Mouse (Mus musculus) intestine, embryonic 14.5 days (tissue): Measurements from ENCODE around the gene Unc93a2. TPM values are rescaled to one million over a fixed set of nuclear protein-coding genes. Genes with fewer than 3 reads are reported as not detected.
"Not testable (repeated sequence)": the region's sequence is repeated elsewhere in the genome, so short reads cannot be mapped to it uniquely, and the experiment has no call there.

Experiments used
- ATAC-seq: fragments of 200-750 bp; cut with Nextera tagmentation; replicated peaks from 2 replicates; pipeline ENCODE4 v1.8.0; 2017; ENCODE audit warnings: low read depth, moderate number of reproducible peaks, moderate TSS enrichment, moderate library complexity; ENCODE audit not compliant: low FRiP score, low TSS enrichment
- DNase-seq: peaks from one replicate; pipeline ENCODE4 v3.0.0-alpha.2; 2018; ENCODE audit warnings: low spot score
- H3K27ac ChIP-seq: fragments of 300-500 bp; sonication (generic); 2 replicates; pipeline ENCODE4 v1.5.1; 2014; ENCODE audit warnings: low read depth, mild to moderate bottlenecking, control low read depth
- H3K27me3 ChIP-seq: fragments of 300-500 bp; sonication (generic); replicated peaks from 2 replicates; pipeline ENCODE4 v1.6.1; 2014; ENCODE audit warnings: low read length, control low read depth; ENCODE audit not compliant: control insufficient read depth, insufficient read depth
- H3K36me3 ChIP-seq: fragments of 300-500 bp; sonication (generic); 2 replicates; pipeline ENCODE4 v1.6.1; 2014; ENCODE audit warnings: low read length, control low read depth; ENCODE audit not compliant: control insufficient read depth, insufficient read depth
- H3K4me1 ChIP-seq: fragments of 300-500 bp; sonication (generic); replicated peaks from 2 replicates; pipeline ENCODE4 v1.6.1; 2014; ENCODE audit warnings: low read length, control low read depth, mixed read lengths; ENCODE audit not compliant: control insufficient read depth, insufficient read depth
- H3K4me2 ChIP-seq: fragments of 300-500 bp; sonication (generic); 2 replicates; pipeline ENCODE4 v1.6.1; 2014; ENCODE audit warnings: low read length
- H3K4me3 ChIP-seq: fragments of 300-500 bp; sonication (generic); 2 replicates; pipeline ENCODE4 v1.5.1; 2014; ENCODE audit warnings: low read depth, low read length, control low read depth, mixed read lengths
- H3K9ac ChIP-seq: fragments of 300-500 bp; sonication (generic); 2 replicates; pipeline ENCODE4 v1.6.1; 2014; ENCODE audit warnings: mild to moderate bottlenecking, low read length
- H3K9me3 ChIP-seq: fragments of 300-500 bp; sonication (generic); 2 replicates; pipeline ENCODE4 v1.6.1; 2016; ENCODE audit warnings: low read length, control low read depth; ENCODE audit not compliant: control insufficient read depth
- WGBS: fragments of 180-500 bp; shearing (Covaris S2); extraction: QIAGEN DNeasy Blood & Tissue Kit; methylation state at CpG from one replicate; pipeline ENCODE4 v1.1.7; 2014; 5-methylcytosine and 5-hydroxymethylcytosine counted together
- polyA plus RNA-seq: library from polyadenylated mRNA; unstranded; fragments of >200 nt; fragmentation: Nextera tagmentation; extraction: Ambion mirVana; gene quantifications from 2 replicates; pipeline ENCODE4 v1.2.1, GENCODE M21; 2014

Gene Unc93a2
- polyA plus RNA-seq, 1 experiment from 2014 or later, result not detected

DNA sequence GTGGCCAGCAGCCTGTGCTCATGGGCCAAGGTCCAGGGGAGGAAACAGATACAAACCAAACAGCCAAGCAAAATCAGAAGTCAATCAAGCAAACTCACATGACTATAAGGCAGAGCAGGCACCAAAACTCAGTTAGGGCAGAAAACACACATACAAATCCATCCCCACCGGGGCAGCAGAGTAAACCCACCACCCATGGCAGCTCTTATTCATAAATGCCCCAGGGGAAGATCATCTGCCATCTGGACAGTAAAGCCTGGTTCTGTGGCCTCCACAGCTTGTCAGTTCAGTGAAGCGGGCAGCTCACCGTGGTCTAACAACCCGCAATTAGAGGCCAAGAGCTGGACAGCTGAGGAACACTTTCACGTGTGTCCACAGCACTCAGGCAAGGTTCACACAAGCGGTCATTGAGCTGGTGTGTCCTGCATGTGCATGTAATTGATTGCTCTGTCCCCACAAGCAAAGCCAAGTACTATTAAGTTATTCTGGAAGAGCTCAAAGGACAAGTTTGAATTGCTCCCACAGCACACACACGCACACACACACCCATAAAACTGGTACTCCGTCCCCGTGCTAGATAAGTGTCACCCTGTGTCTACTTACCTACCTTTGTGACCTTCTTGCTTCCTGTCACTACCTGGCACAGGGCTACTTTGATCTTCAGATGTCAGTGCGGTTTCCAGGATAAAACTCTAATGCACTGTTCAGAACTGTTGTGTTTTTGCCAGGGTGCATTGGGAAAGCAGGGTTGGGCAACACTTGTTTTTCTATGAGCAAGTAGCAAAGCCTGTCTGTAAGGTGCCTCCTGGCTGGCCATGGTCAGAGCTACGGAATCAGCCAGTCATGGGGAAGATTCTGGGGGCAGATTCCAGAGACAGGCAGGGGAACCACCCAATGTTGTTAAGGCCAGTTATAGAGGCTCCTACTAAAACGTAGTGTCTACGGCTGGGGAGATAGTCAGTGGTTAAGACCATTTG lies 1.8 kb downstream of the Unc93a2 start:
- not testable (repeated sequence) for H3K4me3 ChIP-seq, H3K27ac ChIP-seq, DNase-seq, H3K4me2 ChIP-seq, ATAC-seq, H3K9ac ChIP-seq, H3K9me3 ChIP-seq, H3K36me3 ChIP-seq, H3K27me3 ChIP-seq, H3K4me1 ChIP-seq
- WGBS, result 63% methylated on average over 6 of the region's 13 CpGs

DNA sequence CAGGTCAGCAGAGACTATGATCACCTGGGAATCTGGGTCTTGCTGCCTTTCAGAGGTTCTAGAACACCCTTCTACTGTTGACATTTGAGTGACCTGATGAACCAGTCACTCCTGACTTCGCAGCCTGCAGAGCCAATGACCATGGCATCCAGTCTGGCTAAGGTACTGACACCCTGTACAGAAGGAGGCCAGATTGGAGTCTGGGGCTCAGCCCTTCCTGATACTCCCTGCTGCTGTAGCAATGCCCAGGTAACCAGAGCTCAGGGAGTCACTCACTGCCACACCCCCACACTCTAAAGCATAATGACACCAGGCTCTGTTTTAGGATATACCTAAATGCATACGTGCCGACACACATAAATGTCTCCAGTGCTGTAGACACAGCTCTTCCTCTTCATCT lies 2.6 kb downstream of the Unc93a2 start:
- H3K4me3 ChIP-seq, H3K4me1 ChIP-seq, ATAC-seq, H3K27me3 ChIP-seq, H3K36me3 ChIP-seq, H3K9me3 ChIP-seq, H3K9ac ChIP-seq, H3K4me2 ChIP-seq, DNase-seq, H3K27ac ChIP-seq: not testable (repeated sequence)
- WGBS, result 91% methylated on average over 1 of the region's 3 CpGs

DNA sequence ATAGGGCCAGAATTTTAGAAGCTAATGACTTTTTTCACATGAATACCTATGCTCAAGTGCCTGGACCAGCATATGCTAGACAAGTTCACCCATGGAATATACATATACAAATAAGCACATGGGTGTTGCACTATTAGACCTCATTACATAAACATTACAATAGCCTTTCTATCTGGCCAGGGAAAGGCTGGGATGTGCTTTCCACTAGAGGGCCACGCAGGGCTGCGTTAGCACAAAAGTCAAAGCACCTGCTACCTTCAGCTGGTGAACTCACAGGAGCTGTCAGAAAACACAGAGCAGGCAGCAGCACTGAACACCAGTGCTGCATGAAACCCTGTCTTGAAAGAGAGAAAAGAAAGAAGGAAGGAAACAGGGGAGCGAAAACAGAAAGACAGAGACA lies 7.4 kb downstream of the Unc93a2 start:
- H3K4me1 ChIP-seq, H3K9me3 ChIP-seq, H3K27me3 ChIP-seq, H3K4me3 ChIP-seq, H3K36me3 ChIP-seq, DNase-seq, ATAC-seq, H3K27ac ChIP-seq, H3K4me2 ChIP-seq, H3K9ac ChIP-seq: not testable (repeated sequence)
- 54% methylated on average over 2 of the region's 3 CpGs for WGBS

DNA sequence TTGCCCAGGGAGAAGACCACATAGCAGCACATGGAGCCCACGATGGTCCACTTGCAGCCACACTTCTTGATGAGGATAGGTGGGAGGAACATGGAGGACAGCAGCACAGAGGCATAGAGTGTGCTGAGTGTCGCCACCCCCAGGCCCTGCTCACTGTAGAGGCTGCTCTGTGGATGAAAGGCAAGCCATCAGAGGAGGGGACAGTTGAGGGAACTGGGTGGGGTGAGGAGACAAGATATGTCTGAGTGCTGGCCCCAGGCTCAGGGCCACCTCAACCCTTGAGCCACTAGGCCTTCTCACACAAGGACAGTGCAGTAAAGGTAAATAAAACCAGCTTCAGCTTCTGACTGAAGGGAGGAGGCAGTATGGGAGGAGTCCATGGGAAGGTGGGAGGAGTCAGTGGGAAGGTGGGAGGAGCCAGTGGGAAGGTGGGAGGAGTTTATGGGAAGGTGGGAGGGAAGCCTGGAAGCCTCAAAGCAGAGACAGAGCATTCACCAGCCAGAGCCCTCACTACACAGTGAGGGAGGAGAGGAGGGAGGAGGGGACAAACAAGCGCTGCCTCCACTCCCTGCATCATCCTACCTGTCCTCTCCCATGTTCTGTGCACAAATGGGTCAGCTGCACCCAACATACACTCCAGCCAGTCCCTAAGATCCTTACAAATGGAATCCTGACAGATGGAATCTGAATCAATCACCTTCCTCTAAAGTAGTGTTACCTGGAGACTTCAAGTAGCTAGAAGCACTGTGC lies 8.1 kb downstream of the Unc93a2 start:
- ATAC-seq, DNase-seq: not testable (repeated sequence)
- 82% methylated on average over 1 of the region's 3 CpGs for WGBS

DNA sequence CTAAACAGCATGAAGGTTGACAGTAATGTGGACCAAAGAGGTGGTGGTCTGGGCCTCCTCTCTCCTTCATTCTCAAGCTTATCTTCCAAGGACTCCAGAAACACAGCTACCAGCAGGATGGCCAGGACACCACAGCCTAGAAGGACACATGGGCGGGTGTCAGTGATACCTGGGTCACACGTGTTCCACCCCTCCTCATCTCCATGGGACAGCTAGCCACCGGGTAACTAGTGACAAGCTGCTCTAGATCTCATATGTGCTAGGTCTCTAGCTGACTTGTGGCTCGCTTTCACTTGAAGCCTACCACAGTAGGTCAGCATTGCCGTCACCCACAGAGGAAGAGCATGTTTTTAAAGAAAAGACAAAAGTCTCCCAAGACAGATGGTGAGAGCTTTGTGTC lies 13.4 kb downstream of the Unc93a2 start, which contains the start of gene Gm49630:
Gene Gm49630 (minus strand): TSS at position 101 of the 400 bp plus-strand sequence.
- not testable (repeated sequence) for DNase-seq, H3K27me3 ChIP-seq, H3K4me2 ChIP-seq, H3K9ac ChIP-seq, ATAC-seq, H3K4me1 ChIP-seq, H3K27ac ChIP-seq, H3K9me3 ChIP-seq, H3K4me3 ChIP-seq, H3K36me3 ChIP-seq
- WGBS, result no CpG with 5 or more reads among the region's 5 CpGs

More for the DNA sequence above, 8.1 kb downstream of the Unc93a2 start:
- H3K27ac ChIP-seq, H3K4me1 ChIP-seq, H3K9ac ChIP-seq, H3K4me2 ChIP-seq, H3K27me3 ChIP-seq, H3K36me3 ChIP-seq, H3K4me3 ChIP-seq, H3K9me3 ChIP-seq: not testable (repeated sequence)

DNA sequence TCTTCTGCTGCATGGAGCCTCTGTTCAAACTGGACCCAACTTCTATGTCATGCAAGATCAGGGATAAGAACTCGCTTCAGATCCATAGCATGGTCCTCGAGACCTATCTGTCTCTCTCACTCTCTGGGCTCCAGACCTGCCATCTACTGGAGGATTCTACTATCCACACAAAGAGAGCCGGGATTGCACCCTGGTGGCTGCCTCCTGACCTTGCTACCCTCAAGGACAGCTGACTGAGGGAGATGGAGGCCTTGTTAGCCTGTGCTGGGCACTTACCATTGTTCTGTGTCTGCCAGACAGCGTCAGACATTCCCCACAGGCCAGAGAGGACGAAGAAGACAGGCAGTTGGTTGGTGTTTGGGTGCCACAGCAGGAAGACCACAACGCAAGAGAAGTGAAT lies 15.9 kb downstream of the Unc93a2 start:
- not testable (repeated sequence) for DNase-seq, H3K27me3 ChIP-seq, ATAC-seq, H3K4me1 ChIP-seq, H3K9me3 ChIP-seq, H3K4me3 ChIP-seq, H3K27ac ChIP-seq, H3K4me2 ChIP-seq, H3K36me3 ChIP-seq, H3K9ac ChIP-seq
- 68% methylated on average over 2 of the region's 6 CpGs for WGBS

DNA sequence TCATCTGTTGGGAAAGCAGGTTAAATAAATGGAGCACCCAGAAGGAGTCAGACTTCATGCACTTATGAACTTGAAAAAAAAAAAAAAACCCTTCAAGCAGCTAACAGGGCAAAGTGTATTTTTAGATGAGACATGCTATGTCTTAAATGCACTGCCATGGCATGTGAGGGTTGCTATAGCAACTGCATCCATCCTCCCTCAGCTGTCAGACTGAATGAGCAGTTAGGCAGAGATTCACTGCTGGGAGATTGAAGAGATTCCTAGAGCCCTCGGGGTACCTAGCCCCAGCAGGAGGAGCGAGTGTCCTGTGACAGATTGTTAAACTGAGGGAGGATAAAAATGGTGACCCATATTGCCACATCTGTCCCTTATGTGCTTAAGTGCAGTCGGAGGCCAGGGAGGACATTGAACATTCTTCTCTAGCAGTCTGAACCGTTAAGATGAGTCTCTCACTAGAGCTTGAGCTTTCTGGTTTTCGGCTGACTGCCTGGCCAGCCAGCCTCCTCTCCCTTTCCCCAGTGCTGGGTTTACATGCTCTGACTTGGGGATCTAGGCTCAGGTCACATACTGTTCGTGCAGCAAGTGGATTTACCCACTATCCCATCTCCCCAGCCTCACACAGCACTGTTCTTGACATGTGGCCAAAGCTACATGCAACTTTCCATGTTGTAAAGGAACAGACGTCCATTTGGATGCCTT lies 18.4 kb downstream of the Unc93a2 start:
- not testable (repeated sequence) for H3K4me2 ChIP-seq, H3K9ac ChIP-seq, H3K27ac ChIP-seq, H3K36me3 ChIP-seq, ATAC-seq, H3K4me1 ChIP-seq, H3K27me3 ChIP-seq, DNase-seq, H3K4me3 ChIP-seq, H3K9me3 ChIP-seq
- WGBS, result 42% methylated on average over 5 of the region's 7 CpGs

DNA sequence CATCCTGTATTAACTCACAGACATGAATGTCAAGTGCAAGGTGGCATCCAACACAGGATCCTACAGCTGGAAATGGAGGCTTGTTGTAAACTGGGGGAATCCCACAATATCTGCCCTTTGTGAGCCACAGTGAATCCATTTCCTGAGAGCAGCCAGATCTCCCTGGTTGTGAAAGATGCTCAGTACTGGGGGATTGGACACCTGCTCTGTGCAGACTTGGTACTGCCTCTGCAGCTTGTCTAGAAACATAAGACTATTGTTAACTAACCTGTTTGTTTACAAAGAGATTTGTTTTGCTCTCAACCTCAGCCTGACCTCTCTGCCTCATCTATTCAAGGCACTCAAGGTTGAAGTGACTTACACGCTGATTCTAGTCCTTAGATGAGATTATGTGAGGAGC lies 19.0 kb downstream of the Unc93a2 start:
- not testable (repeated sequence) for ATAC-seq, H3K4me2 ChIP-seq, H3K36me3 ChIP-seq, H3K27ac ChIP-seq, H3K9ac ChIP-seq, H3K9me3 ChIP-seq, H3K4me3 ChIP-seq, H3K27me3 ChIP-seq, H3K4me1 ChIP-seq, DNase-seq
- WGBS, result no CpG with 5 or more reads among the region's 1 CpGs
